Mouse (Mus musculus) left cerebral cortex, adult 9 months (tissue): ENCODE measurements around the gene Ceacam18.
A peak's percentile ranks its signal among the peaks of the same experiment; 100 is the strongest.
"Not testable (repeated sequence)": the region's sequence is repeated elsewhere in the genome, so short reads cannot be mapped to it uniquely, and the experiment has no call there.

ENCODE experiments used
- DNase-seq, 2 experiments: peaks; one replicate each; pipeline ENCODE4 v3.0.0; 2022; ENCODE audit warnings: low spot score in 2 of 2

Ceacam18 gene

GRCm38 (mm10) chr7:43667221-43667620 lies 32.7 kb downstream of the Ceacam18 start:
- not testable (repeated sequence) for DNase-seq

GRCm38 (mm10) chr7:43668582-43668981 lies 34.1 kb downstream of the Ceacam18 start:
- no peak for DNase-seq

GRCm38 (mm10) chr7:43671064-43671808 lies 36.7 kb downstream of the Ceacam18 start:
- no peak for DNase-seq

- peak; percentile 92 to 96 for DNase-seq
Measured at GRCm38 (mm10) chr7:43671809-43672580, 37.5 kb downstream of the Ceacam18 start, which contains the start of gene Ctu1. Gene Ctu1 (plus strand): TSS chr7:43672016.

- no peak for DNase-seq
Measured at GRCm38 (mm10) chr7:43672581-43673260, 38.2 kb downstream of the Ceacam18 start.

GRCm38 (mm10) chr7:43675091-43675490 lies 40.6 kb downstream of the Ceacam18 start:
- no peak for DNase-seq

- peak in 1 of 2 experiments; percentile 46 for DNase-seq
Measured at GRCm38 (mm10) chr7:43678517-43678916, 44.0 kb downstream of the Ceacam18 start.

- peak in 1 of 2 experiments; percentile 69 for DNase-seq
Measured at GRCm38 (mm10) chr7:43680960-43681359, 46.5 kb downstream of the Ceacam18 start.

GRCm38 (mm10) chr7:43682511-43682910 lies 48.0 kb downstream of the Ceacam18 start:
- DNase-seq: not testable (repeated sequence)

- no peak for DNase-seq
Measured at GRCm38 (mm10) chr7:43685088-43685487, 50.6 kb downstream of the Ceacam18 start.

GRCm38 (mm10) chr7:43690118-43690517 lies 55.6 kb downstream of the Ceacam18 start, which contains the start of gene Klk14:
Gene Klk14 (plus strand): TSS chr7:43690418.
- no peak for DNase-seq
